Mouse (Mus musculus): Measurements from ENCODE around the gene Copa. TPM values are rescaled to one million over a fixed set of nuclear protein-coding genes. Genes with fewer than 3 reads are reported as not detected.

The Copa gene
- polyA plus RNA-seq (2015; fragmentation: Nextera tagmentation; extraction: Ambion mirVana) = 247 and 281 TPM in 2 replicates

DNA sequence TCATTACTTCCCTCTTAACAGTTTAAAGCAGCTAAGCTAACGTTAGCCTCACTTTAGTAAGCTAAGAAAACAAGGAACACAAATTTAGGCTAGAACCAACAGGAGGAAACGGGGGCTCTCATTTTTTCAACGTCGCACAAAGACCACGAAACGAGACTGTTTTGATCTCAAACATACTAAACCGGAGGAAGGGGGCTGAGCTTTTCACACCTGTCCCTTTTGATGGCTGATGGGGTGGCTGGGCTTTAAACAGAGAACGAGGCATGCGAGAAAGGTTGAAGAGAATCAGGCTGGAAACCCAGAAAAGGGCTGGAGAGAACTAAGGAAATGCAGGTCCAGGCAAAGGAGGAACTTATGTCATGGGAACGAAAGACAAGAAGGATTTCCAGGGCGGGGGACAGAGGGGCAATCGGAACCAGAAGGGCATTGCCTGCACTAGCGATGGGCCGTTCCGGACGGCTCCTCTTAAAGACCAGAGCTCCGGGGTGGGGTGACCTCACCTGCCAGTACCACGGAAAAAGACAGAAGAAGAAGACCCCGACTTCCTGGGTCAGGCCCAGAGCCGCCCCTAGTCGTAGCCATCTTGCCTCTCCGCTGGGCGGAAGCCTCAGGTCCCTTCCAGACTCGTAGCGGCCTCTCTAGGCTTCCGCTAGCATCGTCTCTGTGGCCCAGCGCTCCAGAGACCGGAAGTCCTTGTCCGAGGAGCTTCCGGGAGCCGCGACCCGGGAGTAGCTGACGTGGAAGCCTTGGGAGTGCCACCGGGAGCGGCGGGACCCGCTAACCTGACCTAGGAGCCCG lies at the start of gene Copa, which contains the start of gene Ncstn:
Gene Copa, plus strand, starts transcription at position 429 of the 798 bp plus-strand sequence.
Gene Ncstn, minus strand, starts transcription at position 695 of the 798 bp plus-strand sequence.
- Histone ChIP-seq H3K27ac (peak within 1 kb of the TSS; percentile 73), H3K4me1 (peaks cover 19% of the 10 kb centered on the region), H3K4me3 (peak within 1 kb of the TSS; percentile 84), H3K4me2 (replicated peaks) (peak within 1 kb of the TSS; percentile 68), H3K9ac (peak within 1 kb of the TSS; percentile 89), H3K27me3 (no peaks in the 10 kb centered on the region), H3K36me3 (peaks cover 24% of the 10 kb centered on the region), H3K9me3 (no peaks in the 10 kb centered on the region)
- under 1% methylated on average over 40 of the region's 40 CpGs for WGBS
- ATAC-seq (ENCODE audit: low FRiP score, low read depth) = peak; percentile 97

GRCm38 (mm10) chr1:172046410-172046809 lies 35.9 kb upstream of the Copa start:
- WGBS = 68% methylated on average over 8 of the region's 8 CpGs
- no peak for ATAC-seq (ENCODE audit: low FRiP score, low read depth)
- no peak overlapping the region for H3K4me2 ChIP-seq (replicated peaks)
- H3K4me3 ChIP-seq = no peak overlapping the region
- no peaks in the 10 kb centered on the region for H3K36me3 ChIP-seq
- peaks cover 22% of the 10 kb centered on the region for H3K4me1 ChIP-seq
- no peak overlapping the region for H3K9ac ChIP-seq
- H3K9me3 ChIP-seq = no peaks in the 10 kb centered on the region
- no peak overlapping the region for H3K27ac ChIP-seq
- H3K27me3 ChIP-seq = peaks cover 23% of the 10 kb centered on the region

GRCm38 (mm10) chr1:172046938-172047337 lies 35.4 kb upstream of the Copa start:
- H3K36me3 ChIP-seq = no peaks in the 10 kb centered on the region
- H3K4me1 ChIP-seq = peaks cover 22% of the 10 kb centered on the region
- H3K9me3 ChIP-seq = no peaks in the 10 kb centered on the region
- no peak overlapping the region for H3K4me2 ChIP-seq (replicated peaks)
- H3K9ac ChIP-seq = no peak overlapping the region
- WGBS = 13% methylated on average over 5 of the region's 5 CpGs
- H3K27me3 ChIP-seq = peaks cover 28% of the 10 kb centered on the region
- H3K27ac ChIP-seq = no peak overlapping the region
- H3K4me3 ChIP-seq = no peak overlapping the region
- ATAC-seq (ENCODE audit: low FRiP score, low read depth) = peak; percentile 42; the same call in 1 of the 2 replicates

GRCm38 (mm10) chr1:172048241-172048734 lies 34.0 kb upstream of the Copa start:
- H3K9ac ChIP-seq = peak overlapping the region; percentile 43
- H3K4me2 ChIP-seq (replicated peaks) = peak overlapping the region; percentile 14; the same call in 1 of the 2 replicates
- peaks cover 24% of the 10 kb centered on the region for H3K4me1 ChIP-seq
- peak overlapping the region; percentile 52; the same call in 1 of the 2 replicates for H3K27ac ChIP-seq
- no peaks in the 10 kb centered on the region for H3K9me3 ChIP-seq
- WGBS = 30% methylated on average over 6 of the region's 6 CpGs
- H3K4me3 ChIP-seq = peak overlapping the region; percentile 12; the same call in 1 of the 2 replicates
- no peak for ATAC-seq (ENCODE audit: low FRiP score, low read depth)
- peaks cover 41% of the 10 kb centered on the region for H3K27me3 ChIP-seq
- no peaks in the 10 kb centered on the region for H3K36me3 ChIP-seq

- WGBS = 25% methylated on average over 13 of the region's 13 CpGs
- no peak overlapping the region for H3K4me2 ChIP-seq (replicated peaks)
- ATAC-seq (ENCODE audit: low FRiP score, low read depth) = 0 out of 2 replicates have a peak, but pooled peaks have one; percentile 16
- no peak overlapping the region for H3K9ac ChIP-seq
- no peaks in the 10 kb centered on the region for H3K36me3 ChIP-seq
- peaks cover 34% of the 10 kb centered on the region for H3K4me1 ChIP-seq
- peaks cover 51% of the 10 kb centered on the region for H3K27me3 ChIP-seq
- no peak overlapping the region for H3K4me3 ChIP-seq
- no peak overlapping the region for H3K27ac ChIP-seq
- H3K9me3 ChIP-seq = no peaks in the 10 kb centered on the region
These were observed 33.1 kb upstream of the Copa start for GRCm38 (mm10) chr1:172049131-172049782.

- Histone ChIP-seq H3K4me1 (peaks cover 28% of the 10 kb centered on the region), H3K9ac (no peak overlapping the region), H3K4me2 (replicated peaks) (peak overlapping the region; percentile 74), H3K9me3 (no peaks in the 10 kb centered on the region), H3K27ac (no peak overlapping the region), H3K4me3 (peak overlapping the region; percentile 10; the same call in 1 of the 2 replicates), H3K36me3 (no peaks in the 10 kb centered on the region), H3K27me3 (peaks cover 74% of the 10 kb centered on the region)
- WGBS = 11% methylated on average over 10 of the region's 10 CpGs
- no peak for ATAC-seq (ENCODE audit: low FRiP score, low read depth)
These were observed 29.5 kb upstream of the Copa start for GRCm38 (mm10) chr1:172052766-172053279.

DNA sequence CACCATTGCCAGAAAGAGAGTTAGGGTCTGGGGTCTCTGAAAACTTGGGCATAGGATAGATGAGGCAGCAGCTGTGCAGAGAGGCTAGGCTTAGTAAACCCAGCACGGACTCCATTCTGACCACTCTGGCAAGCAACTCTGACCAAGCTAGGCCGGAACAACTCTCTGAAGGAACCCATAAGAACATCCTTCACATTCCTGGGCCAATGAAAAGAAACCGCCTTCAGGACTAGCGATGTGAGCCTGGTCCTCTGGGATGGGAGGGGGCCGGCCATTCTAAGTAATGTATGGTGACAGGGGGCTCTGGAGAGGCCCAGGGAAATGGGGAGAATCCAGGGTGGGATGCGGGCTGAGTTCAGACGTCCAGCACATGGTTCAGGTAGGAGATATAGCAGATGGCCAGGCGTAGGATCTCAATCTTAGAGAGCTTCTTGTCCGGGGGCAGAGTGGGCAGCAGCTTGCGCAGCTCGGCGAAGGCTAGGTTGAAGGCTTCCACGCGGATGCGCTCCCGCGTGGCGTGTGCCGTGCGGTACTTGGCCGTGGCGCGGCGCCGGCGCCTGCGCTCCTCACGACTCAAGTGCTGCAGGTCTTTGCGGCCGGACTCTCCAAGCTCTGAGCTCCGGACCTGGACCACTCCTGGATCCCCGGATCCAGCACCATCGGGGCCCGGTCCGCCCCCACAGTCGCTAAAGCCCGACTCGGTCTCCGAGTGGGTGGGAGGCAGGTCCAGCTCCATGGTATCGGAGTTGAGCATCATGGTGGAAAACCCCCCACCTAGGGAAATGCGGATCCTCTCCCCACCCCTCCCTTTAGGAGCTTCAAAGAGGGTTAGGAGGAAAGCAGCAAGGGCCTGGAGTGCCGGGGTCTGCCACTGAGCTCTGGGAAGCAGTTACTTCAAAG lies 28.5 kb upstream of the Copa start:
- 2% methylated on average over 42 of the region's 42 CpGs for WGBS
- Histone ChIP-seq H3K4me3 (peak overlapping the region; percentile 42), H3K9ac (peak overlapping the region; percentile 65), H3K4me1 (peaks cover 25% of the 10 kb centered on the region), H3K36me3 (no peaks in the 10 kb centered on the region), H3K27ac (no peak overlapping the region), H3K9me3 (no peaks in the 10 kb centered on the region), H3K27me3 (peaks cover 74% of the 10 kb centered on the region), H3K4me2 (replicated peaks) (peak overlapping the region; percentile 74)
- ATAC-seq (ENCODE audit: low FRiP score, low read depth) = no peak

DNA sequence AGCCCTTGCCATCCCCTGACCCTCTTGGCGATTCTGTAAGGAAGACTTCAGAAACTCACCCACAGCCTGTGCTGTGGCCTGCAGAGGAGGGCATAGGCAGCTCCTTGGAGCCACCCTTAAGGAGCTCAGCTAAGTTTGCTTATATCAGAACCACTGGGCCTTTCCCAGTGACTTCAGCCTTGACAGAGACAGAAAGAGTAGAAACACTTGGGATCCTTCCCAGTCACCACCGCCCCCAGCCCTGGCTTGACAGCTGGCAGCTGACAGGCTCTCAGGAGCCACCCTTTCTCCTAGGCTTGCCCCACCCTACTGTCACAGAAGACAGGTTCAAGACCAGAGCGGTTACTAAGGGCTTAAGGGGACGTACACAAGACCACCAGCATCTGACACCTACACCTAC lies 26.1 kb upstream of the Copa start:
- Histone ChIP-seq H3K4me2 (replicated peaks) (no peak overlapping the region), H3K27me3 (peaks cover 59% of the 10 kb centered on the region), H3K4me1 (peaks cover 26% of the 10 kb centered on the region), H3K9ac (no peak overlapping the region), H3K36me3 (no peaks in the 10 kb centered on the region), H3K9me3 (no peaks in the 10 kb centered on the region), H3K4me3 (no peak overlapping the region), H3K27ac (no peak overlapping the region)
- ATAC-seq (ENCODE audit: low FRiP score, low read depth) = no peak
- WGBS = 76% methylated on average over 4 of the region's 4 CpGs

DNA sequence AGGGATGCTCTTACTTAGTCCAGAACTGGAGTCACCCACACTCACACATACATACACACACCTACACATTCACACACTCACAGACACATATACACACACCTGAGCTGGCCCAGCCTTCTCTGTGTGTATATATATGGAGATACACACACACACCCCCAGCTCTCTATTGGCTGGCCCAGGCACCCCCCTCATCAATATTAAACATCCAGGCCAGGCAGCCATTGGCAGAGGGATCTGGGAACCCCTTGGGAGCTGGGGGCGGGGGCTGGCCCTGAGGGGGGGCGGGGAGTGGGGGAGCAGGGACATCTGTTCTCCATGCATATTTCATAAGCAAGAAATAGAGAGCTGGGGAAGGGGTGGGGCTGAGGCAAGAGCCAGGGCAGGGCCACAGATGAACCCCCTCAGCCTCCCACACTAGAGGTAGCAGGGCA lies 24.8 kb upstream of the Copa start, which contains the start of gene Nhlh1:
Gene Nhlh1, minus strand, starts transcription at position 83 of the 431 bp plus-strand sequence.
- Histone ChIP-seq H3K9ac (0 out of 2 replicates have a peak within 1 kb of the TSS, but pooled peaks have one; percentile 4), H3K4me1 (peaks cover 26% of the 10 kb centered on the region), H3K9me3 (no peaks in the 10 kb centered on the region), H3K4me2 (replicated peaks) (no peak within 1 kb of the TSS), H3K4me3 (no peak within 1 kb of the TSS), H3K27me3 (peaks cover 48% of the 10 kb centered on the region), H3K27ac (no peak within 1 kb of the TSS), H3K36me3 (no peaks in the 10 kb centered on the region)
- peak; percentile 52 for ATAC-seq (ENCODE audit: low FRiP score, low read depth)
- WGBS = 53% methylated on average over 2 of the region's 2 CpGs

DNA sequence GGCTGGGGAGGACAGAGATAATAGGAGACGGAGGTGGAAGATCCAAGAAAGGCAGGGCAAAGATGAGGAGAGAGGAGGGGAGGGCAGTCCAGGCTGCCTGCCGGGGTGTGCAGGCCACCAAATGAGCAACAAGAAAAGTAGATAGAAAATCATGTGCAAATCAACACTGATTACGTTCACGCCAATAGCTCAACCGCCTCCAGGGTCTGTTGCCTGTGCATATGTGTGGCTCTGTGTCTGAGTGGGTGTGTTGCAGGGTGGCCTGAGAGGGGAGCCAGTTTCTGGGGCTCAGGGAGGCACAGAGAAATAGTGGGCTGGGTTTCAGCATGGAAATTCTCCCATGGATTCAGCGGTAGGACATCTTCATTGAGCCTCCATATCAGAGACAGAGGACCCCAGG lies 24.0 kb upstream of the Copa start:
- Histone ChIP-seq H3K9me3 (no peaks in the 10 kb centered on the region), H3K9ac (0 out of 2 replicates have a peak overlapping the region, but pooled peaks have one; percentile 4), H3K27me3 (peaks cover 40% of the 10 kb centered on the region), H3K4me1 (peaks cover 25% of the 10 kb centered on the region), H3K36me3 (no peaks in the 10 kb centered on the region), H3K4me3 (no peak overlapping the region), H3K27ac (no peak overlapping the region), H3K4me2 (replicated peaks) (no peak overlapping the region)
- whole genome bisulfite sequencing = 71% methylated on average over 6 of the region's 6 CpGs
- no peak for ATAC-seq (ENCODE audit: low FRiP score, low read depth)

GRCm38 (mm10) chr1:172058874-172059273 lies 23.5 kb upstream of the Copa start:
- peaks cover 25% of the 10 kb centered on the region for H3K4me1 ChIP-seq
- no peak overlapping the region for H3K4me2 ChIP-seq (replicated peaks)
- no peak overlapping the region for H3K4me3 ChIP-seq
- peaks cover 35% of the 10 kb centered on the region for H3K27me3 ChIP-seq
- no peak for ATAC-seq (ENCODE audit: low FRiP score, low read depth)
- no peak overlapping the region for H3K9ac ChIP-seq
- H3K27ac ChIP-seq = no peak overlapping the region
- H3K36me3 ChIP-seq = no peaks in the 10 kb centered on the region
- no peaks in the 10 kb centered on the region for H3K9me3 ChIP-seq
- WGBS = 65% methylated on average over 7 of the region's 7 CpGs

All from limb, embryonic 13.5 days (tissue).